Mouse (Mus musculus): ENCODE measurements at regions not wholly inside any gene's neighbourhood (a gene's known extent, or its start where the extent isn't known, plus 50 kb on each side); places are given as distances from the start of the nearest gene placed in this dataset.

DNA sequence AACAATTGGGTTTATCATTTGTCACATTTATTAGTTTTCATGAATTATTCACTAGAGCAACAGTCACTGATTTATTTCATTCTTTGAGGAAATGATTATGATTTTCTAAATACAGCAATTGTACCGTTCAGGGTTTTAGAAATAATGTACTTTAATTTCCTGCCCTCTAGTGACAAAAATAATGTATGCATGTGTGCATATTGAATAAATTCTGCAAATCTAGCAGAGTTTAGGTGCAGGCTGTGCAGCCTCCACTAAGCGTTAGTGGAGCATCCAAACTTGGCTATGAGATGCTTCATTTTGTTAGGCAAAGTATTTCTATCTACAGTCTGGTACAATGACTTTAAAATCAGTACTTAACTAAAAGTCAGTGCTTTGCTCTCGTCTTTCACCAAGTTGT lies 642.1 kb upstream of the A830018L16Rik start:
- no peak overlapping the region for H3K4me2 ChIP-seq (ENCODE audit: low read depth, low read length)
- H3K9me3 ChIP-seq (ENCODE audit: control insufficient read depth, low read length): no peaks in the 10 kb centered on the region
- no peak overlapping the region for H3K27ac ChIP-seq (ENCODE audit: low read depth, low read length)
- H3K27me3 ChIP-seq (ENCODE audit: control insufficient read depth, insufficient read depth, low read length): no peaks in the 10 kb centered on the region
- H3K9ac ChIP-seq (replicated peaks; ENCODE audit: low read depth, low read length): no peak overlapping the region
- H3K36me3 ChIP-seq (ENCODE audit: control insufficient read depth, insufficient read depth, low read length): no peaks in the 10 kb centered on the region
- 74% methylated on average over 3 of the region's 3 CpGs for WGBS
- H3K4me1 ChIP-seq (ENCODE audit: control insufficient read depth, insufficient read depth, low read length): no peaks in the 10 kb centered on the region
- H3K4me3 ChIP-seq (ENCODE audit: low read depth, low read length): no peak overlapping the region
- no peak for ATAC-seq (ENCODE audit: low read depth)

DNA sequence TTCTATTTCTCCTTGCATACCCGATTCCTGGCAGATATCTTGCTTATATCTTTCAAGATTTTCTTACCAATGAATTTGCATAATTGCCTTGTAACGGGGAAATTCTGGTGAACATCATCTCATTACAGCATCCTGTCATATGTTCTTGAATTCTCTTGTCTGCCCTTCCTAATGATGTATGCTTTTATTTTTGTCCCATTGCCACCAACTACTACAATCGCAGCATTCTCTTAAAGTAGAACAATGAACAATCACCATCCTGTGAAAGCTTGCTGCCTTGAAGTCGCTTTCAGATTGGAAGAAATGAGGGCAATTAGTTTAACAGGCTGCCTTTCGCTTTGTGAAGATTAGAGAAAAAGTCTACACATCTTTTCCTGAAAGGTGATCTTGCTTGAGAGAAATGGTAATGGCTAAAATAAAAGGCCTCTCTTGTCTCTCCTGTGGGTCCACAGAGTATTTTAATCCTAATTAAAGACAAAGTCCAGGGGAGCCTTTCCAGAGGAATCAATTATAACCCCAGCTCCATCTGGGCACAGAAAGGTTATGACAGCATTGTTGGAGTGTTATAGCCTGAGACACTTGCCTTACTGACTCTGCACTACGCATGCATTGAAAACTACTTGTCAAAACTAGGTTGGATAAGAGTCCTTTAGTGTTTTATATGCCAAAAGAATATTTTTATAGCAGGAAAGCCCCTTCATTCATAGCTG lies 619.7 kb upstream of the A830018L16Rik start:
- no peak overlapping the region for H3K9ac ChIP-seq (replicated peaks; ENCODE audit: low read depth, low read length)
- H3K4me3 ChIP-seq (ENCODE audit: low read depth, low read length): no peak overlapping the region
- no peaks in the 10 kb centered on the region for H3K4me1 ChIP-seq (ENCODE audit: control insufficient read depth, insufficient read depth, low read length)
- no peak overlapping the region for H3K27ac ChIP-seq (ENCODE audit: low read depth, low read length)
- H3K4me2 ChIP-seq (ENCODE audit: low read depth, low read length): no peak overlapping the region
- ATAC-seq (ENCODE audit: low read depth): no peak
- no peaks in the 10 kb centered on the region for H3K9me3 ChIP-seq (ENCODE audit: control insufficient read depth, low read length)
- no peaks in the 10 kb centered on the region for H3K27me3 ChIP-seq (ENCODE audit: control insufficient read depth, insufficient read depth, low read length)
- WGBS: 59% methylated on average over 6 of the region's 6 CpGs
- no peaks in the 10 kb centered on the region for H3K36me3 ChIP-seq (ENCODE audit: control insufficient read depth, insufficient read depth, low read length)

DNA sequence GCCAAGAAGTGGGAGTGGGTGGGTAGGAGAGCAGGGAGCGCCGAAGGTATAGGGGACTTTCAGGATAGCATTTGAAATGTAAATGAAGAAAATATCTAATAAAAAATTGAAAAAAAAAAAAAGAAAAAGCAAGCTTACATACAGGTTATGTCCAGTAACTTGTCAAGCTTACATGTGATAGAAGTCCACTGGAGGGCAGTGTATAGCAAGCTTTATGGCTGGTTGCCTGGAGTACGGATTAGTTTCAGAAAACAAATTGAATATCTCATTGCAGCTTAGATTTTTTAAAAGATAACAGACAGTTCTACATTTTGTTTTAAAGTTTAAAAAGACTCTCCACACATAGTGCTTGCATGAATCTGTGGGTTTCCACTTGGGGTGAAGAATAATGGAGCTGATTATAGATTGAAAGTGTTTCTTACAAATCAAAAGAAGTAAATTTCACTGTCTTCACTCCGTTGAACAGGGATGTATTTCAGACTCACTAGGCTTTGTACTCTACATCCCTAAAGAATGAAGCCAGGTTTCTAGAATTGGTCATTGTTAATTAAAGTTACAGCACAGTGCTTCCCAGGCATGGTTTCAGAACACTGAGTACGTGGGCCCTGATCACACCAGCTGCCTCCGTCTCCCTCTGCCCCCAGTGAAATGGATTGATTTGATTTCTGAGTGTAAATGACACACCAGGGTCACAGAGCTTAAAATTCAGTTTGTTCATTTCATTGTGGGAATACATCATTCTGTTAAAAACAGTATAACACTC lies 578.1 kb upstream of the A830018L16Rik start:
- H3K4me2 ChIP-seq (ENCODE audit: low read depth, low read length): no peak overlapping the region
- WGBS: 60% methylated on average over 6 of the region's 6 CpGs

DNA sequence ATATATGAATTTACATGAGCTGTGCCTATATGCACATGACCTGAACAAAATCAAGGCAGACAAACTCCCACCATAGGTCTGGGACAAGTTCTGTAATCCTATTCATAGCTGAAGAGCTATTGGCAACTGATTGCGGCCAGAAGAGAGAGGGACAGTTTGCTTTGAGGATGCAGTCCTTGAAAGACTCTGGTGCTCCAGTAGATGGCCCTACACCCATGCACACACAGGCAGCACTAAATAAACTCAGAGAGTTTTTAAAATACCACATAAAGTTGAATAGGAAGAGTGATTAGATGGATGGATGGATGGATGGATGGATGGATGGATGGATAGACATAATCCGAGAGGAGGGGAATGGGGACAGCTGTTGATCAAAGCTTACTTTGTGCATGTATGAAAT lies 576.7 kb upstream of the A830018L16Rik start:
- peaks cover 2% of the 10 kb centered on the region; the same call in 1 of the 2 replicates for H3K9me3 ChIP-seq (ENCODE audit: control insufficient read depth, low read length)
- no peak overlapping the region for H3K27ac ChIP-seq (ENCODE audit: low read depth, low read length)
- H3K4me3 ChIP-seq (ENCODE audit: low read depth, low read length): no peak overlapping the region
- no peak overlapping the region for H3K9ac ChIP-seq (replicated peaks; ENCODE audit: low read depth, low read length)
- no peaks in the 10 kb centered on the region for H3K27me3 ChIP-seq (ENCODE audit: control insufficient read depth, insufficient read depth, low read length)
- no peak for ATAC-seq (ENCODE audit: low read depth)
- no peaks in the 10 kb centered on the region for H3K36me3 ChIP-seq (ENCODE audit: control insufficient read depth, insufficient read depth, low read length)
- H3K4me2 ChIP-seq (ENCODE audit: low read depth, low read length): no peak overlapping the region
- H3K4me1 ChIP-seq (ENCODE audit: control insufficient read depth, insufficient read depth, low read length): no peaks in the 10 kb centered on the region
- WGBS: 83% methylated on average over 2 of the region's 2 CpGs

More for the DNA sequence above, 578.1 kb upstream of the A830018L16Rik start:
- no peaks in the 10 kb centered on the region for H3K27me3 ChIP-seq (ENCODE audit: control insufficient read depth, insufficient read depth, low read length)
- H3K9ac ChIP-seq (replicated peaks; ENCODE audit: low read depth, low read length): no peak overlapping the region
- H3K27ac ChIP-seq (ENCODE audit: low read depth, low read length): no peak overlapping the region
- ATAC-seq (ENCODE audit: low read depth): peak; percentile 70; the same call in 1 of the 2 replicates
- no peaks in the 10 kb centered on the region for H3K4me1 ChIP-seq (ENCODE audit: control insufficient read depth, insufficient read depth, low read length)
- peaks cover 2% of the 10 kb centered on the region; the same call in 1 of the 2 replicates for H3K9me3 ChIP-seq (ENCODE audit: control insufficient read depth, low read length)
- no peak overlapping the region for H3K4me3 ChIP-seq (ENCODE audit: low read depth, low read length)
- H3K36me3 ChIP-seq (ENCODE audit: control insufficient read depth, insufficient read depth, low read length): no peaks in the 10 kb centered on the region

DNA sequence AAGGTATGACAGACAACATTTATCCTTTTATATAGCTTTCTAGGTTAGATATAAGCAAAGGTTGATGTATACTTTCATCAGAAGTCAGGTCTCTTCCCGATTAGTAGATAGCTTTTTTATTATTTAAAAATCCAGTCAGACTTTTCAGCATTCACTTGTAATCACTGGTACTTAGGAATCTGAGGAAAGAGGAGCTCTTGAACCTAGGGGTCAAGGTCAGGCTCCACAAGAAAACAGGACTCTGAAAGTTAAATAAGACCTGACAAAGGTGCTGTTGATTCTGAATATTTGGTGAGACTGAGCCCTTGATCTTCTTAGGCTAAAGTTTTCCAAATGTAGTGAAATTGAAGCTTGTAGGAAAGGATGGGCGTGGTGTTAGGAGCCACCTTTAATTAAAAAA lies 561.0 kb upstream of the A830018L16Rik start:
- Histone ChIP-seq H3K27ac (ENCODE audit: low read depth, low read length) (no peak overlapping the region), H3K4me2 (ENCODE audit: low read depth, low read length) (no peak overlapping the region), H3K9ac (replicated peaks; ENCODE audit: low read depth, low read length) (no peak overlapping the region), H3K36me3 (ENCODE audit: control insufficient read depth, insufficient read depth, low read length) (no peaks in the 10 kb centered on the region), H3K27me3 (ENCODE audit: control insufficient read depth, insufficient read depth, low read length) (no peaks in the 10 kb centered on the region), H3K9me3 (ENCODE audit: control insufficient read depth, low read length) (no peaks in the 10 kb centered on the region), H3K4me3 (ENCODE audit: low read depth, low read length) (no peak overlapping the region), H3K4me1 (ENCODE audit: control insufficient read depth, insufficient read depth, low read length) (no peaks in the 10 kb centered on the region)
- ATAC-seq (ENCODE audit: low read depth): no peak
- 82% methylated on average over 2 of the region's 2 CpGs for WGBS

DNA sequence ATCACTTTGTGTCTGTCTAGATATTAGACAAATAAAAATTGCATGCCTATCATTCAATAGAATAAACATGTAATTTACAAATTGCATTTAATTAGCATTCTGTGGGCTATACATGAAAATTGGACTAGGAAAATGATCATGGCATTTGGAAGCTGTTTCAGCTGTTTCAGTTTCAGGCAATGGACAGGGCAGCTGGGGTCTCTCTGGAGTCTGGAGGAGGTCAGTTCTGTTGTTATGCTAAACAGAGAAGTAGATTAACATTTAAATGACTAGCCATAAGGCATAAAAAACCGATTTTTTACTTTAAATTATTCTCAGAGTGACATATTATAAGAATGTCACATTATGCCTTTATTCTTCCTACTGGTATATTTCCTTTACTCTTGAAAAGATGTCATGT lies 559.4 kb upstream of the A830018L16Rik start:
- ATAC-seq (ENCODE audit: low read depth): no peak
- Histone ChIP-seq H3K9me3 (ENCODE audit: control insufficient read depth, low read length) (no peaks in the 10 kb centered on the region), H3K27me3 (ENCODE audit: control insufficient read depth, insufficient read depth, low read length) (no peaks in the 10 kb centered on the region), H3K36me3 (ENCODE audit: control insufficient read depth, insufficient read depth, low read length) (no peaks in the 10 kb centered on the region), H3K4me2 (ENCODE audit: low read depth, low read length) (no peak overlapping the region), H3K27ac (ENCODE audit: low read depth, low read length) (no peak overlapping the region), H3K4me3 (ENCODE audit: low read depth, low read length) (no peak overlapping the region), H3K4me1 (ENCODE audit: control insufficient read depth, insufficient read depth, low read length) (no peaks in the 10 kb centered on the region), H3K9ac (replicated peaks; ENCODE audit: low read depth, low read length) (no peak overlapping the region)
- WGBS: 13% methylated on average over 1 of the region's 1 CpGs

DNA sequence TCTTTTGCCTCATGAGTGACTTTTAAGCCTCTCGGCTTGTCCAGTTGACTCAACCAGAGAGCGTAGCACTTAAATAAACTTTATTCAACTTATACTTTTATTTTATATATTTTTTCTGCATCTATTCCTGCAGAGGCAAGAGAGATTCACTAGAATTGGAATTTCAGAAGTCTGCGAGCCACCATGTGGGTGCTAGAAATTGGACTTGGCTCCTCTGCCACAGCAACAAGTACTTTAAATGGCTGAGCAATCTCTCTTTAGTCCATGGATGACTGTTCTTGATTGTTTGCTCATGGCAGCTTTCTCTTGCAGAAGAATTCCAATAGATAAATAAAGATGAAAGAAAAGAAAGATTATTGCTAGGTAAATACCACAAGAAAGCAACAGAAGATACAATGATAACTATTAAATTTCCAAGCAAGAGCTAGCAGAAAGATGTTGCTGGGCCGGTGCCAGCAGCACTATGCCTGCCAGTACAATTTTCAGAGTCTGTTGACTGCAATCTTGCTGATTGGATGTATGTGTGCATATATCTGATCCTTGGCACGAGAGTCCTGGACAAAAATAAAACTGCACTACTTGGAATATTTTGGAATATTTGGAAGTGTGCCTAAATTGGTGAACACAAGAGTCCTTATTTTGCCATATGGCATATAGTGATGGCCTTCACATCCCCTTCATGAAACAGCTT lies 542.6 kb upstream of the A830018L16Rik start:
- H3K4me3 ChIP-seq (ENCODE audit: low read depth, low read length): no peak overlapping the region
- ATAC-seq (ENCODE audit: low read depth): no peak
- no peaks in the 10 kb centered on the region for H3K36me3 ChIP-seq (ENCODE audit: control insufficient read depth, insufficient read depth, low read length)
- no peaks in the 10 kb centered on the region for H3K9me3 ChIP-seq (ENCODE audit: control insufficient read depth, low read length)
- no peaks in the 10 kb centered on the region for H3K27me3 ChIP-seq (ENCODE audit: control insufficient read depth, insufficient read depth, low read length)
- no peak overlapping the region for H3K4me2 ChIP-seq (ENCODE audit: low read depth, low read length)
- no peak overlapping the region for H3K27ac ChIP-seq (ENCODE audit: low read depth, low read length)
- no peaks in the 10 kb centered on the region for H3K4me1 ChIP-seq (ENCODE audit: control insufficient read depth, insufficient read depth, low read length)
- no peak overlapping the region for H3K9ac ChIP-seq (replicated peaks; ENCODE audit: low read depth, low read length)
- WGBS: 91% methylated on average over 5 of the region's 5 CpGs

DNA sequence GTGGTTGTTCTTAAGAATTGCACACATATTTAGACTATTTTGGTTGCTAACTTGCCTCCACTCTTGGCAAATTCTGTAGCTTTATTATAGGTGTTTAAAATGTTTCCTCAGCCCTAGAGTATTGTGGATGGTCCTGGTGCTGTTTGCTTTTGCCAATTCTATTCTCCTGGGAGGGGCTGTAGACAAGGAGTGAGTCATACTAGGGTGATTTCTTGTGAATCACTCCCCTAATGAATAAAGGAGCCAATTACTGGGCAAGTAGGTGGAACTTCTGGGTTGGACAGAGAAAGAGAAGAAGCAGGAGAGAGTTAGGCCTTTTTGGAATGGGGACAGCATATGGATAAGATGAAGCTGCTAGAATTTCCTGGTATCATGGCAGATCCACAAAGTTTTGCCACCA lies 541.6 kb upstream of the A830018L16Rik start:
- Histone ChIP-seq H3K9ac (replicated peaks; ENCODE audit: low read depth, low read length) (no peak overlapping the region), H3K4me1 (ENCODE audit: control insufficient read depth, insufficient read depth, low read length) (no peaks in the 10 kb centered on the region), H3K9me3 (ENCODE audit: control insufficient read depth, low read length) (no peaks in the 10 kb centered on the region), H3K27me3 (ENCODE audit: control insufficient read depth, insufficient read depth, low read length) (no peaks in the 10 kb centered on the region), H3K27ac (ENCODE audit: low read depth, low read length) (no peak overlapping the region), H3K36me3 (ENCODE audit: control insufficient read depth, insufficient read depth, low read length) (no peaks in the 10 kb centered on the region), H3K4me2 (ENCODE audit: low read depth, low read length) (no peak overlapping the region), H3K4me3 (ENCODE audit: low read depth, low read length) (no peak overlapping the region)
- no peak for ATAC-seq (ENCODE audit: low read depth)

DNA sequence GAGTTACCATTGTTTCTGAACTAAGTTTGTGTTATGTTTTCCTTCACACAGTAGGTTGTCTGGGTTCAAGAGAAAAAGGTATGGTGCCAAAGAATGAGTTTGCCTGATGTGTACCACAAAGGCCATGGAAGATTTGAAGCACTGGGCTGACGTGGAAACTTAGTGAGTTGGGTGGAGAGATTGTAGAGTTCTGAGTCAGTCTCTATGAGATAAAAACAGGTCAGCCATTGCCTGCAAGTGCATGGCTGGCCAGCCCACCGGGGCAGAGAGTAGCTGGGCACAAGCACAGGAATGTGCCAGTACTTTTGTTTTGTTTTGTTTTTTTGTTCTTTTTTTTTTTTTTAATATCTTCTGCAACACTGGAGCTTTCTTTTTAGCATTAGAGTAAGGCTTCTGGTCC lies 541.2 kb upstream of the A830018L16Rik start:
- no peak overlapping the region for H3K9ac ChIP-seq (replicated peaks; ENCODE audit: low read depth, low read length)
- WGBS: 81% methylated on average over 2 of the region's 2 CpGs

More for the DNA sequence above, 541.2 kb upstream of the A830018L16Rik start:
- H3K36me3 ChIP-seq (ENCODE audit: control insufficient read depth, insufficient read depth, low read length): no peaks in the 10 kb centered on the region
- no peaks in the 10 kb centered on the region for H3K4me1 ChIP-seq (ENCODE audit: control insufficient read depth, insufficient read depth, low read length)
- no peak overlapping the region for H3K27ac ChIP-seq (ENCODE audit: low read depth, low read length)
- ATAC-seq (ENCODE audit: low read depth): no peak
- no peaks in the 10 kb centered on the region for H3K9me3 ChIP-seq (ENCODE audit: control insufficient read depth, low read length)
- no peaks in the 10 kb centered on the region for H3K27me3 ChIP-seq (ENCODE audit: control insufficient read depth, insufficient read depth, low read length)
- no peak overlapping the region for H3K4me2 ChIP-seq (ENCODE audit: low read depth, low read length)
- no peak overlapping the region for H3K4me3 ChIP-seq (ENCODE audit: low read depth, low read length)

All from neural tube, embryonic 14.5 days (tissue).